Mouse (Mus musculus) MEL (cell line): ENCODE results near the gene Ly6g6c.

ENCODE experiments used
- CTCF ChIP-seq, 3 experiments: IDR thresholded peaks in 2 of 3; conservative IDR thresholded peaks in 1 of 3; 2 replicates each; pipeline ENCODE4 v1.5.1; 2011 to 2012; ENCODE audit warnings: low read length in 3 of 3, low read depth in 2 of 3, mild to moderate bottlenecking in 2 of 3, improper control_type of control experiment in 1 of 3, inconsistent platforms in 1 of 3, mixed read lengths in 1 of 3, moderate library complexity in 1 of 3; ENCODE audit not compliant: control insufficient read depth in 1 of 3, insufficient read depth in 1 of 3, poor library complexity in 1 of 3, severe bottlenecking in 1 of 3
- EP300 ChIP-seq, 2 experiments: IDR thresholded peaks; 2 replicates each; pipeline ENCODE4 v1.6.1; 2011; ENCODE audit warnings: improper control_type of control experiment in 2 of 2, low read length in 2 of 2, low read depth in 1 of 2, mild to moderate bottlenecking in 1 of 2
- MXI1 ChIP-seq: IDR thresholded peaks from 2 replicates; pipeline ENCODE4 v1.6.1; 2011; ENCODE audit warnings: mild to moderate bottlenecking, low read depth, low read length, improper control_type of control experiment
- TAL1 ChIP-seq: IDR thresholded peaks from 2 replicates; pipeline ENCODE4 v1.6.1; 2012; ENCODE audit warnings: mild to moderate bottlenecking, inconsistent platforms, low read length, moderate library complexity, mixed read lengths
- USF1 ChIP-seq: IDR thresholded peaks from 2 replicates; pipeline ENCODE4 v1.6.1; 2014; ENCODE audit warnings: low read depth, mild to moderate bottlenecking, inconsistent platforms, low read length, improper control_type of control experiment, moderate library complexity

DNA sequence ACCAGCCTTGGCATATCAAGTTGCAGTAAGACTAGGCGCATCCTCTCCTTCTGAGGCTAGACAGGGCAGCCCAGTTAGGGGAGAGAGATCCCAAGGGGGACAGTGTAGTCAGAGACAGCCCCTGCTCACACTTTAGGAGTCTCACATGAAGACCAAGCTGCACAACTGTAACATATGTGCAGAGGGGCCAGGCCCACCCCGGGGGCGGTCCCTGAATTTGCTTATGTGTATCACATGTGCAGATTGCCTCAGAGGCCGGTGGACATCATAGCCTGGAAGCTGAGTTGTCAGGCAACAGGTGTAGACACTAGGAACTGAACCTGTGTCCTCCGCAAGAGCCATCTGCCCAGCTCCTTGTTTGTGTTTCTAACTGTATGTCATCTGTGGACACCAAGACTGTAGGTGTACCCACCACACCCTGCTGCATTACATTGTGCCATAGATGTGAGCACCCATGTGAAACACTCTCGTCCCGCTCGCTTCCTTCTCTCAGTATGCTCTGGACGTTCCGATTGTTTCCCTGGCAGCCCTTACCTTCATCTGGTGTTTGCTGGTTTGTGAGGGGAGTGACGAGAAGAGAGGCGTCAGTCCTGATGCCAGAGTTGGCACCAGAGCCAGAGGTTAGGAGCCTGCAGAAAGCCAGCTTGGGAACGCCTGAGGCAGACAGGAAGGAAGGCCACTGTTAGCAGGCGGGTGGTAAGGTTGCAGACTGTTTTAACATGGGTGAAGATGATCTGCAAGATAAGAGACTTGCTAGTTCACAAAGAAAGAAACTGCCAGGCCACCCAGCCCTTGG lies 27.4 kb downstream of the Ly6g6c start:
- TF ChIP-seq EP300 (IDR thresholded peaks at IDR 0.05; ENCODE audit: low read depth in 1 of 2, low read length in 2 of 2) (no peak), CTCF (IDR thresholded peaks at IDR 0.05 in 2 of 3, conservative IDR thresholded peaks at IDR 0.05 in 1 of 3; ENCODE audit: control insufficient read depth in 1 of 3, insufficient read depth in 1 of 3, low read depth in 2 of 3, low read length in 3 of 3, poor library complexity in 1 of 3, severe bottlenecking in 1 of 3) (no peak), USF1 (no peak), TAL1 (no peak), MXI1 (no peak)
